Mouse (Mus musculus) embryonic fibroblast, embryonic 13.5 days (primary cell): ENCODE data around the gene S100a11. TPM values are rescaled to one million over a fixed set of nuclear protein-coding genes. Genes with fewer than 3 reads are reported as not detected.

Source experiments
- H3K27ac ChIP-seq: 2 replicates; pipeline ENCODE4 v1.5.1; 2012; ENCODE audit warnings: low read length, control low read depth, inconsistent platforms; ENCODE audit not compliant: insufficient read depth
- H3K4me1 ChIP-seq: 2 replicates; pipeline ENCODE4 v1.6.1; 2011; ENCODE audit warnings: low read length; ENCODE audit not compliant: control insufficient read depth, insufficient read depth
- H3K4me3 ChIP-seq: 2 replicates; pipeline ENCODE4 v1.5.1; 2011; ENCODE audit warnings: mild to moderate bottlenecking, control low read depth, low read length; ENCODE audit not compliant: insufficient read depth
- CTCF ChIP-seq: IDR thresholded peaks from 2 replicates; pipeline ENCODE4 v1.5.1; 2011; ENCODE audit warnings: mild to moderate bottlenecking, control low read depth, low read length, moderate library complexity, borderline replicate concordance; ENCODE audit not compliant: insufficient read depth
- POLR2A ChIP-seq: IDR thresholded peaks from 2 replicates; pipeline ENCODE4 v1.6.1; 2011; ENCODE audit warnings: low read depth, mild to moderate bottlenecking, control low read depth, low read length, moderate library complexity
- polyA plus RNA-seq: library from polyadenylated mRNA; stranded (reverse); fragments of >200 nt; gene quantifications from 2 replicates; pipeline ENCODE4 v1.2.4, GENCODE M21; 2011; ENCODE audit warnings: low read depth; ENCODE audit not compliant: missing spikeins, insufficient read length

Gene S100a11
- polyA plus RNA-seq, 1 experiment, result 1,573 TPM

- Histone ChIP-seq H3K27ac (no peak overlapping the region), H3K4me3 (no peak overlapping the region), H3K4me1 (peaks cover 9% of the 10 kb centered on the region)
- no peak for TF ChIP-seq POLR2A
- TF ChIP-seq CTCF, result no peak
Observed at GRCm38 (mm10) chr3:93547749-93548540, 27.7 kb downstream of the S100a11 start.

- peaks cover 9% of the 10 kb centered on the region for H3K4me1 ChIP-seq
- H3K27ac ChIP-seq, result no peak overlapping the region
- TF ChIP-seq POLR2A (no peak), CTCF (no peak)
- no peak overlapping the region for H3K4me3 ChIP-seq
Observed at GRCm38 (mm10) chr3:93548541-93549266, 28.4 kb downstream of the S100a11 start.

- TF ChIP-seq CTCF (no peak), POLR2A (no peak)
- Histone ChIP-seq H3K4me3 (no peak overlapping the region), H3K4me1 (peaks cover 13% of the 10 kb centered on the region), H3K27ac (no peak overlapping the region)
Observed at GRCm38 (mm10) chr3:93549986-93550385, 29.7 kb downstream of the S100a11 start.

- TF ChIP-seq POLR2A (no peak), CTCF (no peak)
- H3K27ac ChIP-seq, result no peak overlapping the region
- no peak overlapping the region for H3K4me3 ChIP-seq
- H3K4me1 ChIP-seq, result peaks cover 13% of the 10 kb centered on the region
Observed at GRCm38 (mm10) chr3:93551950-93552901, 31.9 kb downstream of the S100a11 start.

GRCm38 (mm10) chr3:93553311-93553710 is 33.0 kb downstream of the S100a11 start:
- no peak overlapping the region for H3K27ac ChIP-seq
- no peak for TF ChIP-seq CTCF
- TF ChIP-seq POLR2A, result no peak
- H3K4me1 ChIP-seq, result peaks cover 13% of the 10 kb centered on the region
- no peak overlapping the region for H3K4me3 ChIP-seq

GRCm38 (mm10) chr3:93553765-93554378 is 33.6 kb downstream of the S100a11 start:
- TF ChIP-seq POLR2A (no peak), CTCF (no peak)
- H3K4me1 ChIP-seq, result peaks cover 15% of the 10 kb centered on the region
- H3K27ac ChIP-seq, result no peak overlapping the region; the same call in 1 of the 2 replicates
- H3K4me3 ChIP-seq, result no peak overlapping the region

- Histone ChIP-seq H3K4me3 (peak overlapping the region; percentile 43), H3K27ac (peak overlapping the region; percentile 54), H3K4me1 (peaks cover 19% of the 10 kb centered on the region)
- TF ChIP-seq CTCF (no peak), POLR2A (no peak)
Observed at GRCm38 (mm10) chr3:93554379-93554980, 34.2 kb downstream of the S100a11 start.

GRCm38 (mm10) chr3:93554981-93555877 is 34.9 kb downstream of the S100a11 start, which contains the start of gene S100a10:
Gene S100a10 (plus strand): TSS chr3:93555080.
- Histone ChIP-seq H3K4me3 (peak within 1 kb of the TSS; percentile 93), H3K27ac (peak within 1 kb of the TSS; percentile 88), H3K4me1 (peaks cover 24% of the 10 kb centered on the region)
- TF ChIP-seq CTCF (no peak), POLR2A (peak; percentile 93)
